Comparison of ENCODE assay signal across 22 mouse cellular contexts in genomic region chr16:29694420-29694959, GRCm38 (mm10).
A peak's percentile ranks its signal among the peaks of the same experiment; 100 is the strongest.
DNase-seq lines count a peak whose midpoint lies in the region; ATAC-seq lines count a peak whose summit lies in the region.
"Had no signal": no experiment of that assay in that cellular context is flagged by ENCODE, and none has a peak within 500 bp of the region (broad histone marks: within the 10 kb centered on the region; RNA-seq: fewer than 3 reads in every experiment).

No protein-coding gene starts in this region.

- H3K9ac ChIP-seq in hindbrain, embryonic 13.5 days: no peak overlapping the region
- no peak overlapping the region for H3K9ac ChIP-seq in neural tube, embryonic 12.5 days
- H3K9ac ChIP-seq: embryonic facial prominence, embryonic 12.5 days; liver, embryonic 13.5 days had no signal

- peak; percentile 48 to 50 for DNase-seq in cerebellum, postnatal 14 days
- no peak for DNase-seq in cerebellum, adult 9-11 months
- no peak for DNase-seq in gastrocnemius, adult 18-20 months (ENCODE audit: low spot score)
- DNase-seq in adrenal gland, postnatal 4 days (ENCODE audit: low spot score in 2 of 2): no peak
- DNase-seq: adrenal gland, postnatal 25 days; cerebellum, postnatal 36 days; gastrocnemius, postnatal 14 days; heart, postnatal 4 days; kidney, adult 2 months; kidney, postnatal 4 days; layer of hippocampus, postnatal 36 days; liver, embryonic 13.5 days; lung, postnatal 10 days; right cerebral cortex, postnatal 14 days had no signal

- H3K9me3 ChIP-seq in megakaryocyte, embryonic 14.5 days: peaks cover 11% of the 10 kb centered on the region
- H3K9me3 ChIP-seq in hindbrain, embryonic 13.5 days: no peaks in the 10 kb centered on the region
- H3K9me3 ChIP-seq in neural tube, embryonic 12.5 days: peaks cover 9% of the 10 kb centered on the region; the same call in 1 of the 2 replicates
- H3K9me3 ChIP-seq: limb, embryonic 10.5 days; liver, embryonic 13.5 days had no signal

- H3K4me1 ChIP-seq in megakaryocyte, embryonic 14.5 days: peaks cover 4% of the 10 kb centered on the region
- H3K4me1 ChIP-seq in hindbrain, embryonic 13.5 days (replicated peaks): peaks cover 23% of the 10 kb centered on the region
- peaks cover 22% of the 10 kb centered on the region; the same call in 1 of the 2 replicates for H3K4me1 ChIP-seq in neural tube, embryonic 12.5 days
- H3K4me1 ChIP-seq: liver, embryonic 13.5 days had no signal

- H3K27ac ChIP-seq in hindbrain, embryonic 13.5 days: peak overlapping the region; percentile 73
- H3K27ac ChIP-seq in neural tube, embryonic 12.5 days: no peak overlapping the region
- H3K27ac ChIP-seq: embryonic facial prominence, embryonic 12.5 days; limb, embryonic 10.5 days; liver, embryonic 13.5 days had no signal

- H3K36me3 ChIP-seq in megakaryocyte, embryonic 14.5 days (replicated peaks; ENCODE audit: low read length): no peaks in the 10 kb centered on the region
- H3K36me3 ChIP-seq in hindbrain, embryonic 13.5 days: no peaks in the 10 kb centered on the region
- H3K36me3 ChIP-seq in neural tube, embryonic 12.5 days: no peaks in the 10 kb centered on the region
- H3K36me3 ChIP-seq: embryonic facial prominence, embryonic 12.5 days; limb, embryonic 10.5 days; liver, embryonic 13.5 days had no signal

- peak overlapping the region; percentile 12 for H3K4me3 ChIP-seq in megakaryocyte, embryonic 14.5 days (replicated peaks)
- no peak overlapping the region for H3K4me3 ChIP-seq in hindbrain, embryonic 13.5 days
- no peak overlapping the region for H3K4me3 ChIP-seq in neural tube, embryonic 12.5 days
- H3K4me3 ChIP-seq: embryonic facial prominence, embryonic 12.5 days; limb, embryonic 10.5 days; liver, embryonic 13.5 days had no signal

- peaks cover 24% of the 10 kb centered on the region for H3K27me3 ChIP-seq in megakaryocyte, embryonic 14.5 days (replicated peaks)
- peaks cover 36% of the 10 kb centered on the region for H3K27me3 ChIP-seq in hindbrain, embryonic 13.5 days
- H3K27me3 ChIP-seq in neural tube, embryonic 12.5 days (replicated peaks): 0 out of 2 replicates have a peak, but pooled peaks cover 8% of the 10 kb centered on the region
- H3K27me3 ChIP-seq: CH12.LX; embryonic facial prominence, embryonic 12.5 days had no signal

- ATAC-seq in megakaryocyte, adult 5-6 weeks (ENCODE audit: poor library complexity, severe bottlenecking): no peak
- peak; percentile 76 for ATAC-seq in hindbrain, embryonic 13.5 days (ENCODE audit: low FRiP score)
- ATAC-seq in neural tube, embryonic 12.5 days (ENCODE audit: low FRiP score, low read depth): peak; percentile 69

- no peak overlapping the region for H3K4me2 ChIP-seq in hindbrain, embryonic 13.5 days
- H3K4me2 ChIP-seq in neural tube, embryonic 12.5 days (replicated peaks): no peak overlapping the region; the same call in 1 of the 2 replicates
- H3K4me2 ChIP-seq: embryonic facial prominence, embryonic 12.5 days; heart, embryonic 11.5 days; liver, embryonic 13.5 days had no signal

- 55% methylated on average over 9 of the region's 9 CpGs for WGBS in hindbrain, embryonic 13.5 days
- WGBS in neural tube, embryonic 12.5 days: 49% methylated on average over 9 of the region's 9 CpGs

Comparison
In these comparisons a context has a peak if more than half of its experiments do, and no peak if none do; other contexts are left out.
1. DNase-seq: peak in cerebellum, postnatal 14 days (2 of 2); none in cerebellum, adult 9-11 months (single experiment), gastrocnemius, adult 18-20 months (single experiment) and adrenal gland, postnatal 4 days (0 of 2).